Mouse (Mus musculus): ENCODE measurements around the gene Ccdc43.
A peak's percentile ranks its signal among the peaks of the same experiment; 100 is the strongest.
"Not testable (repeated sequence)": the region's sequence is repeated elsewhere in the genome, so short reads cannot be mapped to it uniquely, and the experiment has no call there.

Gene Ccdc43

GRCm38 (mm10) chr11:102697338-102698017 lies at the start of gene Ccdc43:
Gene Ccdc43, minus strand, starts transcription at chr11:102697782.
- DNase-seq (ENCODE audit: extremely low spot score, low read depth, low spot score): peak; percentile 20

GRCm38 (mm10) chr11:102744746-102745145 lies 47.2 kb upstream of the Ccdc43 start:
- no peak for DNase-seq (ENCODE audit: extremely low spot score, low read depth, low spot score)

GRCm38 (mm10) chr11:102742843-102743242 lies 45.3 kb upstream of the Ccdc43 start:
- no peak for DNase-seq (ENCODE audit: extremely low spot score, low read depth, low spot score)

- no peak for DNase-seq (ENCODE audit: extremely low spot score, low read depth, low spot score)
Measured at GRCm38 (mm10) chr11:102742066-102742465, 44.5 kb upstream of the Ccdc43 start.

GRCm38 (mm10) chr11:102741129-102741950 lies 43.8 kb upstream of the Ccdc43 start:
- no peak for DNase-seq (ENCODE audit: extremely low spot score, low read depth, low spot score)

GRCm38 (mm10) chr11:102740634-102741033 lies 43.1 kb upstream of the Ccdc43 start:
- DNase-seq (ENCODE audit: extremely low spot score, low read depth, low spot score): no peak

GRCm38 (mm10) chr11:102739278-102739966 lies 41.8 kb upstream of the Ccdc43 start:
- peak; percentile 57 for DNase-seq (ENCODE audit: extremely low spot score, low read depth, low spot score)

- no peak for DNase-seq (ENCODE audit: extremely low spot score, low read depth, low spot score)
Measured at GRCm38 (mm10) chr11:102738046-102738445, 40.5 kb upstream of the Ccdc43 start.

GRCm38 (mm10) chr11:102734961-102735360 lies 37.4 kb upstream of the Ccdc43 start:
- no peak for DNase-seq (ENCODE audit: extremely low spot score, low read depth, low spot score)

GRCm38 (mm10) chr11:102733146-102733545 lies 35.6 kb upstream of the Ccdc43 start:
- DNase-seq (ENCODE audit: extremely low spot score, low read depth, low spot score): no peak

- DNase-seq (ENCODE audit: extremely low spot score, low read depth, low spot score): no peak
Measured at GRCm38 (mm10) chr11:102731366-102731765, 33.8 kb upstream of the Ccdc43 start.

- DNase-seq (ENCODE audit: extremely low spot score, low read depth, low spot score): no peak
Measured at GRCm38 (mm10) chr11:102729835-102730234, 32.3 kb upstream of the Ccdc43 start.

- DNase-seq (ENCODE audit: extremely low spot score, low read depth, low spot score): peak; percentile 63
Measured at GRCm38 (mm10) chr11:102728614-102729013, 31.0 kb upstream of the Ccdc43 start.

- no peak for DNase-seq (ENCODE audit: extremely low spot score, low read depth, low spot score)
Measured at GRCm38 (mm10) chr11:102725574-102725973, 28.0 kb upstream of the Ccdc43 start.

- no peak for DNase-seq (ENCODE audit: extremely low spot score, low read depth, low spot score)
Measured at GRCm38 (mm10) chr11:102716135-102716534, 18.6 kb upstream of the Ccdc43 start.

GRCm38 (mm10) chr11:102714578-102714977 lies 17.0 kb upstream of the Ccdc43 start:
- DNase-seq (ENCODE audit: extremely low spot score, low read depth, low spot score): not testable (repeated sequence)

- DNase-seq (ENCODE audit: extremely low spot score, low read depth, low spot score): no peak
Measured at GRCm38 (mm10) chr11:102712411-102712810, 14.8 kb upstream of the Ccdc43 start.

- DNase-seq (ENCODE audit: extremely low spot score, low read depth, low spot score): not testable (repeated sequence)
Measured at GRCm38 (mm10) chr11:102702206-102702605, 4.6 kb upstream of the Ccdc43 start.

- no peak for DNase-seq (ENCODE audit: extremely low spot score, low read depth, low spot score)
Measured at GRCm38 (mm10) chr11:102698018-102698476, 465 bp upstream of the Ccdc43 start.

GRCm38 (mm10) chr11:102695289-102695688 lies 2.3 kb downstream of the Ccdc43 start:
- DNase-seq (ENCODE audit: extremely low spot score, low read depth, low spot score): no peak

- DNase-seq (ENCODE audit: extremely low spot score, low read depth, low spot score): peak; percentile 63
Measured at GRCm38 (mm10) chr11:102690162-102690561, 7.4 kb downstream of the Ccdc43 start.

Measured in hindlimb bud, embryonic 11.5 days (tissue).